Mouse (Mus musculus): ENCODE data around the gene Dennd4c. TPM values are rescaled to one million over a fixed set of nuclear protein-coding genes. Genes with fewer than 3 reads are reported as not detected.
A peak's percentile ranks its signal among the peaks of the same experiment; 100 is the strongest.

The Dennd4c gene
- polyA plus RNA-seq, 1 experiment from 2014 or later = 9.0 TPM

GRCm38 (mm10) chr4:86885790-86886159, 137.4 kb downstream of the Dennd4c start:
- Histone ChIP-seq H3K9me3 (replicated peaks; ENCODE audit: control insufficient read depth, low read length) (no peaks in the 10 kb centered on the region), H3K4me1 (ENCODE audit: control insufficient read depth, insufficient read depth, low read length) (no peaks in the 10 kb centered on the region), H3K27ac (ENCODE audit: low read length) (no peak overlapping the region), H3K36me3 (ENCODE audit: control insufficient read depth, insufficient read depth, low read length) (no peaks in the 10 kb centered on the region), H3K4me3 (replicated peaks; ENCODE audit: low read length) (peak overlapping the region; percentile 40), H3K9ac (ENCODE audit: low read length) (peak overlapping the region; percentile 37), H3K4me2 (ENCODE audit: low read depth, low read length) (peak overlapping the region; percentile 53), H3K27me3 (ENCODE audit: control insufficient read depth, insufficient read depth, low read length) (no peaks in the 10 kb centered on the region)
- ATAC-seq (ENCODE audit: insufficient read depth, low FRiP score) = no peak; the same call in 1 of the 2 replicates
- 38% methylated on average over 12 of the region's 12 CpGs for WGBS

GRCm38 (mm10) chr4:86886160-86886878, 138.0 kb downstream of the Dennd4c start:
- Histone ChIP-seq H3K4me2 (ENCODE audit: low read depth, low read length) (peak overlapping the region; percentile 53), H3K4me1 (ENCODE audit: control insufficient read depth, insufficient read depth, low read length) (no peaks in the 10 kb centered on the region), H3K27ac (ENCODE audit: low read length) (no peak overlapping the region), H3K4me3 (replicated peaks; ENCODE audit: low read length) (peak overlapping the region; percentile 40), H3K36me3 (ENCODE audit: control insufficient read depth, insufficient read depth, low read length) (no peaks in the 10 kb centered on the region), H3K9ac (ENCODE audit: low read length) (peak overlapping the region; percentile 37), H3K9me3 (replicated peaks; ENCODE audit: control insufficient read depth, low read length) (no peaks in the 10 kb centered on the region), H3K27me3 (ENCODE audit: control insufficient read depth, insufficient read depth, low read length) (no peaks in the 10 kb centered on the region)
- ATAC-seq (ENCODE audit: insufficient read depth, low FRiP score) = peak; percentile 58; the same call in 1 of the 2 replicates
- WGBS = 17% methylated on average over 18 of the region's 18 CpGs

- no peaks in the 10 kb centered on the region for H3K27me3 ChIP-seq (ENCODE audit: control insufficient read depth, insufficient read depth, low read length)
- H3K27ac ChIP-seq (ENCODE audit: low read length) = no peak overlapping the region
- H3K9me3 ChIP-seq (replicated peaks; ENCODE audit: control insufficient read depth, low read length) = no peaks in the 10 kb centered on the region
- no peak overlapping the region for H3K9ac ChIP-seq (ENCODE audit: low read length)
- 77% methylated on average over 5 of the region's 5 CpGs for WGBS
- no peak overlapping the region for H3K4me2 ChIP-seq (ENCODE audit: low read depth, low read length)
- no peak for ATAC-seq (ENCODE audit: insufficient read depth, low FRiP score)
- no peaks in the 10 kb centered on the region for H3K36me3 ChIP-seq (ENCODE audit: control insufficient read depth, insufficient read depth, low read length)
- no peak overlapping the region for H3K4me3 ChIP-seq (replicated peaks; ENCODE audit: low read length)
- no peaks in the 10 kb centered on the region for H3K4me1 ChIP-seq (ENCODE audit: control insufficient read depth, insufficient read depth, low read length)
Measured at GRCm38 (mm10) chr4:86887879-86888278, 139.5 kb downstream of the Dennd4c start.

- Histone ChIP-seq H3K4me1 (ENCODE audit: control insufficient read depth, insufficient read depth, low read length) (peaks cover 5% of the 10 kb centered on the region; the same call in 1 of the 2 replicates), H3K27ac (ENCODE audit: low read length) (no peak overlapping the region), H3K4me3 (replicated peaks; ENCODE audit: low read length) (no peak overlapping the region), H3K9me3 (replicated peaks; ENCODE audit: control insufficient read depth, low read length) (no peaks in the 10 kb centered on the region), H3K9ac (ENCODE audit: low read length) (no peak overlapping the region), H3K36me3 (ENCODE audit: control insufficient read depth, insufficient read depth, low read length) (no peaks in the 10 kb centered on the region), H3K27me3 (ENCODE audit: control insufficient read depth, insufficient read depth, low read length) (no peaks in the 10 kb centered on the region), H3K4me2 (ENCODE audit: low read depth, low read length) (no peak overlapping the region)
- 73% methylated on average over 7 of the region's 7 CpGs for WGBS
- ATAC-seq (ENCODE audit: insufficient read depth, low FRiP score) = no peak
Measured at GRCm38 (mm10) chr4:86897411-86897810, 149.1 kb downstream of the Dennd4c start.

- H3K4me1 ChIP-seq (ENCODE audit: control insufficient read depth, insufficient read depth, low read length) = peaks cover 5% of the 10 kb centered on the region; the same call in 1 of the 2 replicates
- no peaks in the 10 kb centered on the region for H3K36me3 ChIP-seq (ENCODE audit: control insufficient read depth, insufficient read depth, low read length)
- H3K27ac ChIP-seq (ENCODE audit: low read length) = no peak overlapping the region
- no peak overlapping the region for H3K4me3 ChIP-seq (replicated peaks; ENCODE audit: low read length)
- no peak overlapping the region for H3K4me2 ChIP-seq (ENCODE audit: low read depth, low read length)
- ATAC-seq (ENCODE audit: insufficient read depth, low FRiP score) = peak; percentile 80
- no peaks in the 10 kb centered on the region for H3K27me3 ChIP-seq (ENCODE audit: control insufficient read depth, insufficient read depth, low read length)
- 23% methylated on average over 14 of the region's 14 CpGs for WGBS
- H3K9me3 ChIP-seq (replicated peaks; ENCODE audit: control insufficient read depth, low read length) = no peaks in the 10 kb centered on the region
- no peak overlapping the region for H3K9ac ChIP-seq (ENCODE audit: low read length)
Measured at GRCm38 (mm10) chr4:86898791-86899474, 150.6 kb downstream of the Dennd4c start.

Other genes starting within 250 kb of the Dennd4c start
- 0.13 TPM in 1 of 2 replicates, not detected in the other for gene Saxo1, start 190.2 kb upstream of the Dennd4c start, polyA plus RNA-seq (2015; fragmentation: Nextera tagmentation; extraction: Ambion mirVana)
- gene Rraga, start 172.9 kb upstream of the Dennd4c start, polyA plus RNA-seq (2015; fragmentation: Nextera tagmentation; extraction: Ambion mirVana) = 117 and 125 TPM in 2 replicates
- gene Haus6, start 136.5 kb upstream of the Dennd4c start, polyA plus RNA-seq (2015; fragmentation: Nextera tagmentation; extraction: Ambion mirVana) = 12.5 and 14.3 TPM in 2 replicates
- gene Plin2, start 78.5 kb upstream of the Dennd4c start, polyA plus RNA-seq (2015; fragmentation: Nextera tagmentation; extraction: Ambion mirVana) = 82.0 and 83.5 TPM in 2 replicates
- gene Rps6, start 108.9 kb downstream of the Dennd4c start, polyA plus RNA-seq (2015; fragmentation: Nextera tagmentation; extraction: Ambion mirVana) = 556 and 729 TPM in 2 replicates
- 22.5 and 24.2 TPM in 2 replicates for gene Acer2, start 125.8 kb downstream of the Dennd4c start, polyA plus RNA-seq (2015; fragmentation: Nextera tagmentation; extraction: Ambion mirVana)